Mouse (Mus musculus): ENCODE measurements at regions not wholly inside any gene's neighbourhood (a gene's known extent, or its start where the extent isn't known, plus 50 kb on each side); places are given as distances from the start of the nearest gene placed in this dataset.
A peak's percentile ranks its signal among the peaks of the same experiment; 100 is the strongest.

DNA sequence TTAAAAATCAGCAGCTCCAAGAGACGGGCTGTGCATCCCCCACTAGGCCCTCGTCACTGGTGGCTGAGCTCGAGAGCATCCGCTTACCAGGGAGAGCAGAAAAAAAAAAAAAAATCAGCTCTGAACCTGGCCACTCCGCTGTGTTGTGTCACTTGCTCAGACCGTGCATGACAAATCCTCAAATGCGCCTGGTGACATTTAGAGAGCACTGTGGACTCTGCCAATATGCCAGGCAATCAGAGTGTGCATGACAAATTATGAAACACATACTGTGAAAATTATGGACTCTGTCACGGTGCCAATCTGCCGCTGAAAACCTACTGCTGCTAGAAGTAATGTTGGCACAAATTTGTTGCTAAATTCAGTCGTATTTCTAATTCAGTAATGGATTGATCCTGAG, 797.4 kb downstream of the Robo1 start:
- Histone ChIP-seq H3K9me3 (replicated peaks; ENCODE audit: control insufficient read depth, low read length) (no peaks in the 10 kb centered on the region), H3K27ac (ENCODE audit: low read length) (no peak overlapping the region), H3K27me3 (ENCODE audit: control insufficient read depth, insufficient read depth, low read length) (no peaks in the 10 kb centered on the region), H3K4me3 (replicated peaks; ENCODE audit: low read length) (no peak overlapping the region), H3K9ac (ENCODE audit: low read length) (no peak overlapping the region), H3K4me2 (ENCODE audit: low read depth, low read length) (no peak overlapping the region), H3K36me3 (ENCODE audit: control insufficient read depth, insufficient read depth, low read length) (no peaks in the 10 kb centered on the region), H3K4me1 (ENCODE audit: control insufficient read depth, insufficient read depth, low read length) (no peaks in the 10 kb centered on the region)
- ATAC-seq (ENCODE audit: insufficient read depth, low FRiP score): no peak
- WGBS: 74% methylated on average over 10 of the region's 10 CpGs

DNA sequence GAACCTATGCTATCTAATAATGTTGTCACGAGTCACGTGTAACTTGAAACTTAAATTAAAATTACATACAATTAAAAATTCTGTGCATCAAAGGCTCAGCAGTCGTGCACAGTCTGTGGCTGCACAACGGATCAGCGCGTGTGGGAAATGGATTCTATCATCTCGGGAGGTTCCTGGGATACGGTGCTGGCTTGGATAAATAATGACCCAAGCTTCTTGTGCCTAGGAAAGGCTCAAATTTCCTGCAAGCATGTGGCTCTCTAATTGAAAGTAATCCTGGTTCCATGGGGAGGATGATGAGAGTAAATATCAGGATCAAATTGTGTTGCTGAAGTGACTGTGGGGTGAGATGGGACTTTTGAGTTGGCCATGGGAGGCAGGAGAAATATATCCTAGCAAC, 792.2 kb downstream of the Robo1 start:
- H3K36me3 ChIP-seq (ENCODE audit: control insufficient read depth, insufficient read depth, low read length): no peaks in the 10 kb centered on the region
- 63% methylated on average over 8 of the region's 8 CpGs for whole genome bisulfite sequencing
- H3K4me2 ChIP-seq (ENCODE audit: low read depth, low read length): no peak overlapping the region
- no peak overlapping the region for H3K9ac ChIP-seq (ENCODE audit: low read length)
- H3K27ac ChIP-seq (ENCODE audit: low read length): no peak overlapping the region
- peaks cover 3% of the 10 kb centered on the region; the same call in 1 of the 2 replicates for H3K4me1 ChIP-seq (ENCODE audit: control insufficient read depth, insufficient read depth, low read length)
- H3K27me3 ChIP-seq (ENCODE audit: control insufficient read depth, insufficient read depth, low read length): no peaks in the 10 kb centered on the region
- no peak overlapping the region for H3K4me3 ChIP-seq (replicated peaks; ENCODE audit: low read length)
- no peaks in the 10 kb centered on the region for H3K9me3 ChIP-seq (replicated peaks; ENCODE audit: control insufficient read depth, low read length)
- no peak for ATAC-seq (ENCODE audit: insufficient read depth, low FRiP score)

DNA sequence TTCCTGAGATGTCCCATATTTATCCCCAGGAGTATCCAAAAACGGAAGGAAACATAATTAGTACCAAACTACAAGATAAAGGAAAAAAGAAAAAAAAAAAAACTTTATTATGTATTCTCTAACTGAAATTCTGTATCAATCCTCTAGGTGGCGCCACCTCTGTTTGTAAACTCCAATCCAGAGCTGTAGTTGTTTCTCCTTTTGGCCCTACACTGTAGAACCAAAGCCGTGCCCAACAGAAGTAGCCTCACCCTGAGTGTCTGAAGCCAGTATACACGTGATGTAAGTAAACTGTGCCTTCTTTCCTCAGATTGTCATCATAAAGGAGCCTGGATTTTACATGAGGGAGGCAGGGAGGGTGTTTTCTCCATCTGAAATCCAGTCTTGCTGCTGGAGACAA, 790.7 kb downstream of the Robo1 start:
- H3K4me3 ChIP-seq (replicated peaks; ENCODE audit: low read length): no peak overlapping the region
- H3K27me3 ChIP-seq (ENCODE audit: control insufficient read depth, insufficient read depth, low read length): no peaks in the 10 kb centered on the region
- no peaks in the 10 kb centered on the region for H3K36me3 ChIP-seq (ENCODE audit: control insufficient read depth, insufficient read depth, low read length)
- H3K9ac ChIP-seq (ENCODE audit: low read length): no peak overlapping the region
- H3K4me2 ChIP-seq (ENCODE audit: low read depth, low read length): no peak overlapping the region
- no peak for ATAC-seq (ENCODE audit: insufficient read depth, low FRiP score)
- H3K4me1 ChIP-seq (ENCODE audit: control insufficient read depth, insufficient read depth, low read length): peaks cover 3% of the 10 kb centered on the region; the same call in 1 of the 2 replicates
- H3K27ac ChIP-seq (ENCODE audit: low read length): no peak overlapping the region
- no peaks in the 10 kb centered on the region for H3K9me3 ChIP-seq (replicated peaks; ENCODE audit: control insufficient read depth, low read length)
- 26% methylated on average over 4 of the region's 4 CpGs for WGBS

DNA sequence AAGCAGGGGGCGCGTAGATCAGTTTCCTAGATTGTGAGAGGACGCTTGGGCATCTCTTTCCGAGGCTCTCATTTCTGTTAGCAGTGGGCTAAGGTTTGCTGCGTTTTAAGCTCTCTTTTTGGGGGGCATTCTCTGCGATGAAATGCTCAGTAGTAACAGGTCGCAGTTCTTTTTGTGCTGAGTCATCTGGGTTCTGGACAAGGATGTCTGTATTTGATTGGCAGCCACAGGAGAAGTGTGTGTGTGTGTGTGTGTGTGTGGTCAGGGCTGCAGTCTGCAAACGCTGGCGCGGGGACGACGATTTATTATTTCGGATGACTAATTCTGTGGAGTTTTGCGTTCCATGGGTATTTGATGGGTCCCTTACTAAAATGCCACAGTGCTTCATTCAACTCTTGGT, 789.1 kb downstream of the Robo1 start:
- Histone ChIP-seq H3K36me3 (ENCODE audit: control insufficient read depth, insufficient read depth, low read length) (no peaks in the 10 kb centered on the region), H3K4me2 (ENCODE audit: low read depth, low read length) (peak overlapping the region; percentile 9; the same call in 1 of the 2 replicates), H3K27me3 (ENCODE audit: control insufficient read depth, insufficient read depth, low read length) (no peaks in the 10 kb centered on the region), H3K27ac (ENCODE audit: low read length) (no peak overlapping the region), H3K4me1 (ENCODE audit: control insufficient read depth, insufficient read depth, low read length) (peaks cover 3% of the 10 kb centered on the region; the same call in 1 of the 2 replicates), H3K9me3 (replicated peaks; ENCODE audit: control insufficient read depth, low read length) (no peaks in the 10 kb centered on the region), H3K4me3 (replicated peaks; ENCODE audit: low read length) (no peak overlapping the region), H3K9ac (ENCODE audit: low read length) (no peak overlapping the region)
- ATAC-seq (ENCODE audit: insufficient read depth, low FRiP score): no peak
- WGBS: 41% methylated on average over 14 of the region's 14 CpGs

DNA sequence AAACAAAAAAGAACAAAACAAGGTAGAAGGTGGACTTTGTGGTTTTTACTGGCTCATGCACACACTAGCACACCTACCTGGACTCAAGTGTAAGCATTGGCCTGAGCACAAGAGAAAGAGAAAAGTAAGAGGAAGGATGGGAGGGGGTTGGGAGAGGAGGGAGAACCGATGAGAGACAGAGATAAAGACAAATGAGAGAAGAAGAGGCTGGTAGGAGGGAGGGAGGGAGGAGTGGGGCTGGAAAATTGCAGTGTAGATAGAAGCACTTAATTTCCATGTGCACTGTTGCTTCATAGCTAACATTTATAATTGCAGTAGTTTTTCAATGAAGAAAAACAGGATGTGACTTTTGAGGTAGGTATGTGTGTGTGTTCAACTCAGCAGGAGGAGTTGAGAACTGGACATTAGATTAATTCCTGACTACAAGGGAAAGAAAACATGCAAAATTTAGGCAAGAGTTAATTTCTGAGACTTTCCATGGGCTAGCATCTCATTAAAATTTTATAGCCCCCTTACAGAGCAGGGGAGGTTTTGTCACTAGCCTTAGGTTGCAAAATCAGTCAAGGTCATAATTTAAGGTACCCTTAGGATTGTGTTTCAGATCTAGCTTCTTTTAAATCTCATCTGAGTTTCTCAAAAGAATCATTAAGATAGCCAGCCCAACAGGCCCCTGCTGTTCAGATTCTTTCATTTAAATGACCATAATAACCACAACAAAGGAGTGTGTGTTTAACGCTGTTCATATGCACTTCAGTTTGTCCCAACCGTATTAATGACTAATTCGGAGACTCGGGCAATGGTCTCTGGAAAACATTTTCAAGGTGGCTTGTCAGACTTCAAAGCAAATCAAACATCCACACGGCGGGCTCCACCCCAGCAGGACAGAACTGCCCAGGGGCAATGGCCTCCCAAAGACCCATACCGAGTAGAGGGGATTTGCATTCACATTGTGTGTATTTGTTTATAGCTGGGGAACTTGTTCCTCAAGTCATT, 788.3 kb downstream of the Robo1 start:
- Histone ChIP-seq H3K4me3 (replicated peaks; ENCODE audit: low read length) (no peak overlapping the region), H3K27ac (ENCODE audit: low read length) (no peak overlapping the region), H3K36me3 (ENCODE audit: control insufficient read depth, insufficient read depth, low read length) (no peaks in the 10 kb centered on the region), H3K4me1 (ENCODE audit: control insufficient read depth, insufficient read depth, low read length) (peaks cover 3% of the 10 kb centered on the region; the same call in 1 of the 2 replicates), H3K27me3 (ENCODE audit: control insufficient read depth, insufficient read depth, low read length) (no peaks in the 10 kb centered on the region), H3K4me2 (ENCODE audit: low read depth, low read length) (no peak overlapping the region), H3K9ac (ENCODE audit: low read length) (no peak overlapping the region), H3K9me3 (replicated peaks; ENCODE audit: control insufficient read depth, low read length) (no peaks in the 10 kb centered on the region)
- 25% methylated on average over 8 of the region's 8 CpGs for WGBS
- ATAC-seq (ENCODE audit: insufficient read depth, low FRiP score): no peak

All from stomach, embryonic 16.5 days (tissue).